Mouse (Mus musculus) MEL (cell line): ENCODE data around the gene Dock4.

ENCODE experiments used
- CTCF ChIP-seq, 3 experiments: IDR thresholded peaks in 2 of 3; conservative IDR thresholded peaks in 1 of 3; 2 replicates each; pipeline ENCODE4 v1.5.1; 2011 to 2012; ENCODE audit warnings: low read length in 3 of 3, low read depth in 2 of 3, mild to moderate bottlenecking in 2 of 3, improper control_type of control experiment in 1 of 3, inconsistent platforms in 1 of 3, mixed read lengths in 1 of 3, moderate library complexity in 1 of 3; ENCODE audit not compliant: control insufficient read depth in 1 of 3, insufficient read depth in 1 of 3, poor library complexity in 1 of 3, severe bottlenecking in 1 of 3
- E2F4 ChIP-seq: IDR thresholded peaks from 2 replicates; pipeline ENCODE4 v1.6.1; 2011; ENCODE audit warnings: low read depth, low read length, improper control_type of control experiment, borderline replicate concordance
- EP300 ChIP-seq, 2 experiments: IDR thresholded peaks; 2 replicates each; pipeline ENCODE4 v1.6.1; 2011; ENCODE audit warnings: improper control_type of control experiment in 2 of 2, low read length in 2 of 2, low read depth in 1 of 2, mild to moderate bottlenecking in 1 of 2
- NRF1 ChIP-seq: IDR thresholded peaks from 2 replicates; pipeline ENCODE4 v1.6.1; 2014; ENCODE audit warnings: low read depth, mild to moderate bottlenecking, inconsistent platforms, low read length, improper control_type of control experiment, moderate library complexity; ENCODE audit not compliant: poor library complexity, insufficient read depth, severe bottlenecking
- POLR2A ChIP-seq, 2 experiments: IDR thresholded peaks; 2 replicates each; pipeline ENCODE4 v1.6.1; 2011 to 2012; ENCODE audit warnings: low read length in 2 of 2, mild to moderate bottlenecking in 2 of 2, control low read depth in 1 of 2, improper control_type of control experiment in 1 of 2, low read depth in 1 of 2, moderate library complexity in 1 of 2; ENCODE audit not compliant: control insufficient read depth in 1 of 2, insufficient read depth in 1 of 2, poor library complexity in 1 of 2

- TF ChIP-seq POLR2A (IDR thresholded peaks at IDR 0.05; ENCODE audit: control insufficient read depth in 1 of 2, insufficient read depth in 1 of 2, low read depth in 1 of 2, low read length in 2 of 2, poor library complexity in 1 of 2): no peak
- no peak for TF ChIP-seq EP300 (IDR thresholded peaks at IDR 0.05; ENCODE audit: low read depth in 1 of 2, low read length in 2 of 2)
- no peak for TF ChIP-seq E2F4
- TF ChIP-seq CTCF (IDR thresholded peaks at IDR 0.05 in 2 of 3, conservative IDR thresholded peaks at IDR 0.05 in 1 of 3; ENCODE audit: control insufficient read depth in 1 of 3, insufficient read depth in 1 of 3, low read depth in 2 of 3, low read length in 3 of 3, poor library complexity in 1 of 3, severe bottlenecking in 1 of 3): no peak
- no peak for TF ChIP-seq NRF1
These were observed 55.4 kb downstream of the Dock4 start for GRCm38 (mm10) chr12:40501141-40501540.
